Mouse (Mus musculus) natural killer cell, adult 2 months (primary cell): ENCODE data around the gene Tnip3.
A peak's percentile ranks its signal among the peaks of the same experiment; 100 is the strongest.

Experiments used
- DNase-seq, 2 experiments: peaks; one replicate each; pipeline ENCODE4 v3.0.0; 2022; ENCODE audit warnings: low spot score in 2 of 2

The Tnip3 gene

DNA sequence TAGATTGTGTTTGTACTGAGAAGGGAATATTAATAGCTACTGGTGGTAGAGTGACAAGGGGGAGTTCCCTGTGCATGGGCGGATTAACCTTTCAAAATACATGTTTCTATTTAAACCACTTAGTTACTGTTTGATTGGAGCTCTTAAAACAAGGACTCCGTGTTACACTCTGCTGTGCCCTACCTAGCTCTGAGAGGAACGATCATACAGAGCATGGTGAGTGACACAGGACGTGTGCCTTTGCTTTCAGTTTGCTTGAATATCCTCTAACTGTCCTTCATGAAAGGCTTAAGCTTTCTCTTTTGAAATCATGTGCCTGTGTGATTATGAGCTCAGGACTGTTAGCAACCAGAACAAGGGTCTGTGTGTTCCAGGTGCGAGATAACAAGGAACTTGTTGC lies at the start of gene Tnip3:
Tnip3 (plus strand) TSS at position 122 of the 400 bp plus-strand sequence.
- no peak for DNase-seq

DNA sequence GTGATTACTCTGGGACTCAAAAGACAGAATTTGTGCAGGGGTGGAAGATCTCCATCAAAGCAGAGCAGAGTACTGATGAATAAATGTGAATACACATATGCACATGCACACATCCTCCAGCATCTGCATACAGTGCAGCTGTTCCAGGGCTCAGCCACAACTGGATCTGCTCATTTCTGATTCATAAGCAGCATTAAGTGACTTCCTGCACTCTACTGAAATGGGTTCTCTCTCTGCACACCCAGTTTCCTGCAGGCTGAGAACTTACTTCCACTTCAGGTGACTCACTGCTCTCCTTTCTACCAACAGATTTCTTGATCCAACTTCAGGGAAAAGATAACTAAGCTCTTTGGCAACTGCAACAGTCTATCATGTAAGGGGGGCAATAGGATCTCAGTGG lies 26.3 kb upstream of the Tnip3 start:
- no peak for DNase-seq

DNA sequence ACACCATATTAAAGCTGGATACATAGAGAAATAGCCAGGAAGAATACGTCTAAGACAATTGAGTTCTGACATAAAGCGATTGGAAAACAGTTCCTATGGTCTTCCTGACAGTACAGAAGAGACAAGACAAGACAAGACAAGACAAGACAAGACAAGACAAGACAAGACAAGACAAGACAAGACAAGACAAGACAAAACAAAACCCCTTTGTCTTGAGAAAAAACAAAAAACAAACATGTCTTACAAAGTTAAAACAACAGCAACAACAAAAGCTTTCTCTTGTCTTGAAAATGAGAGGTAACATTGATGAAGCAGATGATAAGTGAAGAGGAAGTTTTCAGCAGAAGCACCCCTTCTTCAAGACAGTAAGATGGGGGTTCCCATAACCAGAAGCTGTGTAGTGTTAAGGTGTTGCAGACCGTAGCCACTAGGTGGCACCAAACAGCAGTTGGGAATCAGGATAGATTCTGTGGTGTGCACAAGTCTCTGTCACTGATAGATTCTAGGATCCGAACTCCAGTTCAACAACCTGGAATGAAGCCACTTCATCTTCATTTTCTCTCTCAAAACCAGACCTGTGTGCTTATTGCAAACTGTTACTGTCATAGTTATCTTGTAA lies 15.0 kb upstream of the Tnip3 start:
- peak; percentile 60 to 66 for DNase-seq

DNA sequence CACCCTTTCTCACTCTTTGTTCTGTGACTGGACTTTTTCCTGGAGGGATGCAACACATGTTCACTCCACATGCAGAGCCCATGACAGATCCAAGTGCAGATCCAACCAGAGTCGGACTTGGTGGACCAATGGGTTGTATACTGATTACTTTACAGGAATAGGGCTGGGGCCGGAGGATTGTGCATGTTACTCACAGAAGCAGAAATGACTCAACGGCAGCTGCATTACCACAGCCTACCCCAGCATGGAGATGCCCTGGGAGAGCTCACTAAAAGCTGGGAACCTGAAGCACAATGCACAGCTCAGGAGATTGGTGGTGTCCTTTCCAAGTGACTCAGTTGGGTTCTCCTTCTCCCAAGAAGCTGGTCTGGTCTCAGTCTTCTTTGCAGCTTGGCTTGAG lies 11.3 kb upstream of the Tnip3 start:
- DNase-seq, result no peak

DNA sequence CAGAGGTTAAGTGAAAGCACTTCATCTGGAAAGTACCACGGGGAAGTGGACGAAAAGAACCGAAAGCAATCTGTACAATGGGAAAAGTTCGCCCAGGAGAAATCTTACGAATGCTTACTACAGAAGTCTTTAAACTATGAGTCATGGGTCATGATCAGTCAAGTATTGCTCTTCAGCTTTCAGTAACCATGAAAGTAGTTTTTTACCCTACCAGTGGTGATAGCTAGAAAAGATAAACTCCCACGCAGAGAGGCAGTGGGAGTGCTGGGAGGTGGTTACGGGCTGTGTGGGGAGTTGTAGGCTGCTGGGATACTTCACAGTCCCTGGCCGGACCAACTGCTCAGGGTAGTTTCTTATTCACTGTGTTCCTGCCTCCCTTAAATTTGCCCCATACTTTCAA lies 8.4 kb upstream of the Tnip3 start:
- DNase-seq, result no peak

DNA sequence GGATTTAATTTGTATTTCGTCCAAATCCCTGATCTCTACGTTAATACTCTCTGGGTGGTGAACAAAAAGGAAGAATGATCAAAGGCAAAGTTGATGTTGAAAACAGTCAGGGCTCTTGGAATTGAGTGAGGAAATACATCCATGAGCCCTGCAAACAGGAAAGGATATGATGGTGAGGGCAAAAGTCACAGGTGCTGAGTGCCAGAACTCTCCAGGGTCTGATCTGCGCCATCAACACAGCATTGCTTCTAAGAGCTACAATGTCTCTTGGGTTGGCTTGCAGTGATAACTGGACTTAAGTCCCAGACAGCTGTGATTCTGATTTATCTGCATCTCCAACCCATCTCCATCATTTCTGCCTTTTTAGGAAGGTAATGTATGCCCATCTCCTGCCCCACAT lies 4.3 kb upstream of the Tnip3 start:
- no peak for DNase-seq

DNA sequence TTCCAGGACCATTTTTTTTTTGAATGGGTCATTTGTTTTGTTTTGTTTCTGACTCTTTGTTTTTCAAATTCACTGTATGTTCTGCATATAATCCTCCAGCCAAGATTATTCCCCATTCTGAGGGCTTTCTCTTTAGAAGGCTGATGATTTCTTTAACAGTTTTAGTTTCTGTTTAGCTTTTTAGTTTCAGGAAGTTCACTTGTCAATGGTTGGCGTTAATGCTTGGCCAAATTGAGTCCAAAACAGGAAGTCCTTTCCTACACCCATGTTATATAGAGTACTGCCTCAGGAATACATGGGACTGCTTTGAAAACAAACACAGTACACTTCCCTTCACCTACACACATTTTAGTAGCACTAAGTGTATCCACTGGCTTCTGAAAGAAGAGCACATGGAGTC lies 2.8 kb downstream of the Tnip3 start:
- no peak for DNase-seq

DNA sequence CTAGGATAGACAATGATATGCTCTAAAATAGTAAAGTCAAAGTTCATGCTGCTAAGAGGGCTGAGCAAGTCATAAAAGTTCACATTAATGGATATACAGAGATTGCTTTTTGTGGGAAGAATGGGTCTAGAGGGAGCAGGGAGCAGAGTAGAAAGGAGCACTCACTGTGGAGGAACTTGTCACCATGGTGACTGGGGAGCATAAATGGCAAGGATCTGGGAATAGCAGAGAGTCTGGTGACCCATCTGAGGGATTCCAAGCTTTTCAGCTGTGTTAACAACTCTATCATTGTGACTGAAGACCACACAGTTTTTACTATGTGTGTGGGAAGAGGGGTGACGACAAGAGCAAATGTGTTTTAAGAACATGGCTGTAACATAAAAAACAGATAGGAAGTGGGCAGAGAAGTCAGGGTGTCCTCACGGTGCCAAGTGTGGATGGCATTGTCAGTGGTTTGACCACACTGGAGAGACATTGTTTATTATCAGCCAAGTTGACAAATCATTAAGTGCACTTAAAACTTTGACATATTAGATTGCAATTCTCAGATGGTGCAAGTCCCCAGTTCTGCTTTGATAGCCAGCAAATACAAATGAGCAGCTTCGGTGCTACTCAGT lies 6.2 kb downstream of the Tnip3 start:
- DNase-seq, result peak in 1 of 2 experiments; percentile 11

DNA sequence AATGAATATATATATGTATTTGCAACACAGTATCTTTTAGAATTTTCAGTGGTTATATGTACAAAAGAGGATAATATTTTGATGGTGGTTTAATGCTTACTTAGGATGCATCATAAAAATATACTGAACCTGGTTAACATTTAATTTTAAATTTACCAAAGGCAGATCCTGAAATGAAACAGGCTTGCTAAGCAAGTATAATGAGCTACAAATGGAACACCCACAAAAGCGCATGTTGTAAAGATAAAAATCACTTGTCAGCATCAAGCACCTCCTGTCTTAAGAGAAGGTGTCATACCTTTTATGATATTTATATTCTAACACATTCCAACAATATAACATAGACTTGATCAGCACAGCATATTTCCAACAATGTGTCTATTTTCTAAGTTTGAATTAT lies 8.6 kb downstream of the Tnip3 start:
- no peak for DNase-seq

DNA sequence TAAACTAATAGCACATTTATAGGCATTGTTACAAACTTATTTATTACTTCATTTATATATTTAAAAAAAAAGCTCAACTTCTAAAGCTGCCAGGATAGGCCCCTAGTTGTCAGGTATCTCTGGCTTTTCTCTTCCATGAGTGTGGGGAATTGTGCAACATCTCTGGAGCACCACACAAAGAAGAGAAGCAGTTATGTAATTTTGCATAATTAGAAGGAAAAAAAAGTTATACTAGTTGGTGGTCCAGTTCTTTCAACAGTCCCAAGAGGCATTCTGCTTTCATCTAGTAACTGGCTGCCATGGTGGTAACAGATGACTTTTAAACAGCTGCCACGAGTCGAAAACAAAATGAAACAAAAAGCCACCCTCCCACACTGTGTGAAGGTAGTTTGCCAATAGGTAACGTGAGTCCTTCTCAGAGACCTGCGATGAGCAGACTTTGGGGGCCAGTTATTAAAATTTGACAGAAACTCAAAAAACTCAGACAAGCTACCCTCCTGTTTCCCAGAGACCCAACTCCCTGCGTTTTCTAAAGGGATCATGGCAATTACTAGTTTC lies 12.3 kb downstream of the Tnip3 start:
- no peak for DNase-seq

DNA sequence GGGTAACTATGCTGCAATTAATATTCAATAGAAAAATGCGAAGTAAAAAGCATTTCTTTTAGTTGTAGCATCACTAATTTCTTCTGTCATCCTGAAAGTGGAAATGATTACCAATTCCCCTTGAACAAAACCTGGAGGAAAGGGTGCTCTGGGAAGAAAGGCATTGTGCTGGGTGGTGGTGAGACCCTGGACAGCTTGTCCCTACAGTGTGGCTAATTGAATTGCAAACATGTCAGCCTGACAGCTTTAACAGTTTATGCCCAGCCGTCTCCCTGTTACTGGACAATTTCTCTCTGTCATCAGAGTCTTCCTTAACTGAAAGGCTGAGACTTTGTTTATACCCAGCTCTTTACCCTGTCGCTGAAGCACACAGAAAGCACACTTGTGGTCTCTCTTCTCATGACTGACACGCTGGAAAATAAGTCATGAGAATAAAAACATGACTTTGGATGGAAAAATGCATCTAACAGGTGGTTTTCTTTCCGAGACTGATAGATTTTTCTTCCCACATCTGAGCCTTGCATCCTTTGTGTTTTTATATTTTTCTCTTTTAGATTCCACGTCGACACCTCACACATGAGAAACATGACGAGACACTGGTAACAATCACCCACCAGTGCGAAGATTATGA lies 13.0 kb downstream of the Tnip3 start:
- DNase-seq, result no peak

DNA sequence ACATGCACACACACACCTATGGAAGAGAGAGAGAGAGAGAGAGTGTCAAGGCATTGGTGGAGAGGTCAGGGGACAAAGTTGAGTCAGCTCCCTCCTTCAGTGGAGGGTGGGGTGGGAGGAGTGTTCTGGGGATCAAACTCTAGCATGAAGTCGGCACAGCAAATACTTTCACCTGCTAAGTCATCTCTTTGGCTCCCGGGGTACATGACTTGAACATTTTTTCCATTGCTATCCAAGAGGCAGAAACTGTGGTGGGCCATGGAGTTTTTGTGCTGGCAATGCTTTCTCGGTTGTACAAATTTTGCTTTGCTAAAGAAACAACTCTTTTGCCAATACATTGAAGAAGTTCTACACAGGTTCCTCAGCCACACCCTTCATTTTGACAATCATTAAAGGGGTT lies 13.8 kb downstream of the Tnip3 start:
- no peak for DNase-seq

DNA sequence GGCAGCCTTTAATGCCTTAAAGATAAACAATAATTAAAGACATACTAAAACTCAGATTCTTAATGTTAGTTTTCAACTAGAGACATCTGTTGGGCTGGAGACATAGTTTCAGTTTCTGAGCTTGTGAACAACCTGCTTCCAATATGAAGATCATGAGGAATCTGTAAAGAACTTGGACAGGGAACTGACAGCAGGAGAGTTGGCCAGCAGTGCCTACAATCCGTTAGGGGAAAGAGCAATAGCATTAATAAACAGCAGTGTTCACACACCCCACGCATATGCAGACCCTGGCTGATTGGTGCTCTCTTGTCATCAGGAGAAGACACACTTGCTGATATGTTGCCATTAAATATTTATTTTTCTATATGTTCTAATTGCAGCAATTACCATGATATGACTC lies 15.0 kb downstream of the Tnip3 start:
- DNase-seq, result no peak

DNA sequence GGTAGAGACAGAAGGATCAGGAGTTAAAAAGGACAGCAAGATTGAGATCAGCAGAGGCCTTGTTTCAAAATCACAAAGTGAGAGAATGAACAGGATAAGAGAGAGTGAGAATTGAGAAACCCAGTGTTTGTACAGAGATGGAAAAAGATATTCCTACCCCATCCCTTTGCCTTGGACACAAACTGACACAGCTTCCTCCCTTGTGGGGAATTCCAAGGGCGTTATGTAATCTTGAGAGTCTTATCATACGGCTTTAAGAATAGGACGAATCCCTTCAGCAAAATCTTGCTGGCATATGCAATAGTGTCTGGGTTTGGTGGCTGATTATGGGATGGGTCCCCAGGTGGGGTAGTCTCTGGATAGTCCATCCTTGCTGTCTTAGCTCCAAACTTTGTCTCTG lies 16.0 kb downstream of the Tnip3 start:
- no peak for DNase-seq

DNA sequence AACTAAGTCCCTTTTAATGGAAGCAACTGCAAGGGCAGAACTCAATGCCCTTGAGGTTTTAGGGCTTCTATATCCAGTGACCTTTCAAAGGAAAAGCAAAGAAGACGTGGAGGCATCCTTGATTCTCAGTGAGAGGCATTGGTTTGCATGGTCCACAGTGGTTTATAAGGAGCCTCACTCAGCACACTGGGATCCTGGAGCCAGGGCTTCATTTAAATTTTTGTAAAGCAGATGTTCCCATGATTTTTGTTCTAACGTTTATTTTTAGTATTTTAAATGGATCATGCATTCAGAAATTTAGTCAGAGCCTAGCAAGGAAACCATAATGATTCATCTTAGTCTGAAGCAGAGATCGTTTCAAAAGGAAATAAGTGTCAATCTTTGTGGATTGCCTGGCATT lies 17.3 kb downstream of the Tnip3 start:
- no peak for DNase-seq

DNA sequence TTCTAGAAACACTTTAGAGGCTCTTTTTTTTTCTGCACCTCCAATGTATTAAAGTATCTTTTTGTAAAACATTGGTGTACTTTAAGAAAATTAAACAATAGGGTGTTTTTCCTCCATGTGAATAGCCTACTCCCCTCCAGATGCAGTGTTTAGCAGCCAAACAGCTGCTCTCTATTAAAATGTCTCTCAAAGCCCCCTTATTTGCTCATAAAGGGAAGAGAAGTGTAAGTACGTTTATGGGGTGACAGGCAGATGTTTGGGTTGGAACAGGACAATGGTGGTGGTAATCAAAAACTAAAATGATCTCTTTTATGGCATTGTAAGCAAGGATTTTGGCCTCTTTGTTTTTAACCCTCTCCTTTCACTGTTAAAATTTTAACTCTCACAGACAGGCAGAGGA lies 17.8 kb downstream of the Tnip3 start:
- DNase-seq, result no peak

DNA sequence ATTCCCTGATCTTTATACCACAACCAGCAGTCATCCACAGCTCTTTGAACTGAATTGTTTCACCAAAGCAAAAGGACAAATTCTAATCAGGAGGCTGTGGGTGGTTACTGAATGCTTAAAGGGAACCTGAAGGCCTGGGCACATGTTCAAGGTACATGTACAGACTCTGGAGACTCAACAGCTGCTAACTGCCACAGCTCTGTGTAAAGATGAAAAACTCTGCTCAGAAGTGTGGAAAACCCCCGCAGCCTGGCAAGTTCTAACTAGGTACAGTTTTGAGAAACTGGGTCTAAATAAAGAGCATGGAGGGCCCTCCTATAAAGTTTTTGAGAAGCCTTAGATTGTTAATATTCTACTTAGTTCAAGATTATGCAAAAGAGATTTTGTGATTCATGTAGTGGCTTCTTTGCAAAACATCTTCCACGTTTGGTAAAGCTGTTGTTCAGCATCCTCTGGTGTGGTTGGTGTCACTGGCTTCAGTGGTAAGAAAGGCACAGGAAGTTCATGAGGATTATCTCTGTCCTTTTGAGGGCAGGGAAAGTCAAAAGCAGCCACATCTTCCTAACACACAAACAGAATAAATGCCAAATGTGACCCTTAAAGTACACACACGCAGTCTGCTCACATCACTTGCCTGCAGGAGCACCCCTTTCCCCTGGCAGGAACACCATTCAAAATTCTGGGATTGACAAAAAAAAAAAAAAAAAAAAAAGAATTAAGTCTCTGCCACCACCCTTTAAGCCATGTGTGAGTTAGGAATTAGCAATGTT lies 39.0 kb downstream of the Tnip3 start:
- DNase-seq, result no peak

DNA sequence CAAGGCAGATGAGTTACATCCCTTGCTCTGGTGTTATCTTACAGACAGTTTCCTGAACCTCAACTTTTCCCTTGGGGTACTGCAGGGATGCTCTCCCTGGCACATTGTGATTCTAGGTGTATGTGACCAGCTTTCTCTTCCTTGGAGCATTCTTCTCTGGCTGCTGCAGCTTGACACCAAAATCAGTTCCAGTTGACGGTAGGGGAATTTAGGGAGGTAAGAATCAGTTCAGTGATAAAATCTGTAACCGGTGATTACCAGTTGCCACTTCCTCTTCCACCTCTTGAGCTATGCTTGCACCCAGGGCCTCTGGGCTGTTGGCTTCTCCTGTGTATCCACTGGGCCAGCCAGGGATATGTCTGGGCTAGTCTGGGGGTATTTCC lies 39.5 kb downstream of the Tnip3 start:
- DNase-seq, result no peak

DNA sequence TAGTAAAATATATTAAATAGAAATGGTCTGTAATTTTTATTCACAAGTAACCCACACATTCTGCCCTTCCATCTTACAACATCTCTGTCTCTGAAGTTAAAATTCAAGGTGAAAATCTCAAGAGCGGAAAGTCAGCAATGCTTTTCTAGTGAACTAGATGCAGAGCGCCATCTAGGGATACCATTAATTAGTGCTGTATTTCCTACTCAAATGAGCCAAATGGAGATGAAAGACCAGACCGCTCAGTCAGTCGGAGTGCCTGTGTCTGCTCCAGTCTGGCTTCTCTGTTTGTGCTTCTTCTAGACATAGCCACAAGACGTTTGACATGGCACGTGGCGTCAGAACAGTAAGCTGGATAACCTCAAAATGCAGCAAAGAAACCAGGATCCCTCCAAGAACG lies 44.6 kb downstream of the Tnip3 start:
- DNase-seq, result peak; percentile 37 to 48

DNA sequence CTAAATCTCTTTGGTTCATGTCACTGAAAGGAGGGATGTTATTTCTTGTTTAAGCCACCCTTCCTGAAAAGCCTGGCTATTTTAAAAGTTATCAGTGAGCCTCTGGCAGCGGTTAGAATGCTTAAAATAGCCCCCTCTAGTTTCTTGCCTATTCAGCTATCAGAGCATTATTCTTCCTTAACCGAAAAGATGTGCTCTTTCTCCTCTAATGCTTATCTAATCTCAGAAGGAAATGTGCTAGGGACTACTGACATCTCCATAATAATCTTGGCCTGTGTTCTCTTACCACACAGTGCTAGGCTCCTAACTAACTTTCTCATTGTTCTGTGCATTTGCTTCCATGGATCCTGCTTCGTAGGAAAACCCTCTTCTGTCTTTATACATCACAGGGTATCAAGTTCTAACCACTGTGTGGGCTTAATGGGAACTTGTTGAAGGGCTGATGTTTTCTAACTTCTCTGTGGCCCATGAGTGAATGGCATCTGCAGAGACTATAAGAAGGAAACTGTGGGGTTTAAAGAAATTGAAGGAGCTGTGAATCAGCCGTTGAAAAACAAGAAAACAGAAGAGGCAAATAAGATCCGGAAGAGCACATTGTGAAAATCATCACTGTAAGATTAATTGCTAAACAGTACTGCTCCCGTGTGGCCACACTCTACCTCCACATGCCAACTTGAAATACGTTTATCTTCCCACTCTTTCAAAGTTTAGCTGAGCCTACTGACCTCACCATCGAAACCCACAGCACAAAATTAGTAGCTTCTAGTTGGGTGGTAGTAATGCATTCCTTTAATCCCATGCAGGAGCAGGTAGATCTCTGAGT lies 53.2 kb downstream of the Tnip3 start:
- no peak for DNase-seq

DNA sequence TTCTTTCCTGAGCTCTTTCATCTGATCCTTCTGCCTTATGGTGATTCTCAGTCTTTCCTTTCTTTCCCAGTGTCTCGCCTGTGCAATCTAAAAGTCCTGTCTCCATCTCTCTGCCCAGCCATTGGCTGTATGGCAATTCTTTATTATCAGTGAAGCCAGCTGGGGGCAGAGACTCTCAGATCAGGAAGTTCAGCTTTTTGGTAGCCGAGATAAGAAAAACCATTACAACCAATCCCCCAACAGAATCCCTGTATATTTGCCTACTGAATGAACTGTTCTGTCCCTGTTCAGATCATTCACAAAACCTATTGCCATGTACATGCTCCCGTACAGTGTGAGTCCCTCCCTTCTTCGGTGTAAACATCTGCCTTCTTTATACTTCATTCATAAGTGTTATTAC lies 57.9 kb downstream of the Tnip3 start:
- DNase-seq, result no peak

DNA sequence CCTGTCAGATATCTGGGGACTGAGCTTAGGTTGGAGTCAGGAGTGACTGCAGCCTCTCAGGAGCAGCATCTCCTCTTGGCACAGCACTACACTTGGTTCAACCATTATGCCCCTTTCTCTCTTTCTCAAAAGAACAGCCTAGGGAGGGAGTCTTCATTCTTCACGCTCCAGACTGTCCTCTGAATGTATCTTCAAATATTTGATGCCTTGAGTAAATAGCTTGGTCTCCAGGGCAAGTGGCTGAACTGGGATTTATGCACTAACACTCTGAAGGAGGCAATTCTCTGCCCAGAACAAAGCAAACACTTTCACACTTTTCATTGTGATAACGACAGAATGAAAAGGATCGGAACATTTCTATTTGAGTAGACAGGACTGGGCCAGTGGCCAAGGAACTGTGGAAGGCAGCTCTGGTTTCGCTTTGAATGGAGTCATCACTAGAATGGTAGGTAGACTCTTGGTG lies 59.8 kb downstream of the Tnip3 start:
- DNase-seq, result no peak
